Mouse (Mus musculus): Measurements from ENCODE around the gene Atxn7l1. TPM values are rescaled to one million over a fixed set of nuclear protein-coding genes. Genes with fewer than 3 reads are reported as not detected.

The Atxn7l1 gene
- polyA plus RNA-seq, 1 experiment, result 47.8 TPM

DNA sequence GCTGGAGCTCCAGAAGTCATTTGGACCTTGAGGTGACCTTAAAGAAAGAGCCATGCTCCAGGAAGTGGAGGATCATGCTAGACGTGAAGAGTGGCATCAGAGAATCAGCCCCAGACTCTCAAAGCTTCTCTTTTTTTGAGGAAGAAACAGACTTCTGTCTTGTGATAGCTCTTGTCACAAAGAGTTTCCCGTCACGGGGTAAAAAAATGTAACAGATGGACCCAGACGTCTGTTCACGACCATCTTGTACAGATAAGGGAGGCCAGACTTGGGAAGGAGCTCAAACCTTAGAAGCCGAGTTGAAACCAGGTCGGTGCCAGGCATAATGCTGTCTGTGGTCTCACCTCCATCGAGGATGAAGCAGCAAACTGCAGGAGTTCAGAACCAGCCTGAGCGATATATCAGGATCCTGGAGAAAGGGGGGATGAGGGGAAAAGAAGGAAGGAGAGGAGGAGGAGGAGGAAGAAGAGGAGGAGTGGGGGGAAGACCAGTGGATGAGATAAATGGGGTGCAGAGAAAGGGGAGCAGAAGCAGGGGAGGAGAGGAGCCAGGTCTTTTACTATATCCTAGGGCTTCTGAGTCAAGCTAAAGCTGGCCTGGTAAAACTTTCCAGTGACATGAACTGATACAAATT is 21.8 kb upstream of the Atxn7l1 start:
- Histone ChIP-seq H3K4me3 (replicated peaks; ENCODE audit: extremely low read depth, low read depth, low read length) (no peak overlapping the region), H3K4me1 (ENCODE audit: control insufficient read depth, insufficient read depth, low read length) (no peaks in the 10 kb centered on the region)
- 63% methylated on average over 9 of the region's 9 CpGs for WGBS
- TF ChIP-seq POLR2A (IDR thresholded peaks at IDR 0.05; ENCODE audit: borderline replicate concordance, extremely low read depth, low read depth, low read length) (no peak), CTCF (IDR thresholded peaks at IDR 0.05; ENCODE audit: insufficient read depth, low read length) (no peak)
- no peak for DNase-seq

DNA sequence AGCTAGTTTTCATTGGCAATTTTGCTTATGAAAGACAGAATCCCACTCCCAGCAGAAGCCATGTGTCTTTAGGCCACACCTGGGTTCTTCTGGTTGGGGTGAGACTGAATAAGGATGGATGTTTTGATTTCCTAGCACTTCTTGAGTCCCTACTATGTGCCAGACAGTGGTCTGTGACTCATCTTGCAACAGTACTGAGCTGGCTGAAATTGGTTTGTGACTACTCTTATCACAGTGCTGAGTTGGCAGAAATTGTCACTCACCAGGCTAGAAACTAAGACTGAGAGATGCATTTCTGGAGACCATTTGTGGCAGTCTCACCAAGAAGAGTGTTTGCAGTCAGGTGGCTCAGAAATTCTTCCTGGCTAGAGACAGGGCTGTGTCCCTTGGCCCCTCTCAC is 21.2 kb upstream of the Atxn7l1 start:
- DNase-seq, result no peak
- TF ChIP-seq CTCF (IDR thresholded peaks at IDR 0.05; ENCODE audit: insufficient read depth, low read length) (no peak), POLR2A (IDR thresholded peaks at IDR 0.05; ENCODE audit: borderline replicate concordance, extremely low read depth, low read depth, low read length) (no peak)
- Histone ChIP-seq H3K4me3 (replicated peaks; ENCODE audit: extremely low read depth, low read depth, low read length) (no peak overlapping the region), H3K4me1 (ENCODE audit: control insufficient read depth, insufficient read depth, low read length) (no peaks in the 10 kb centered on the region)

DNA sequence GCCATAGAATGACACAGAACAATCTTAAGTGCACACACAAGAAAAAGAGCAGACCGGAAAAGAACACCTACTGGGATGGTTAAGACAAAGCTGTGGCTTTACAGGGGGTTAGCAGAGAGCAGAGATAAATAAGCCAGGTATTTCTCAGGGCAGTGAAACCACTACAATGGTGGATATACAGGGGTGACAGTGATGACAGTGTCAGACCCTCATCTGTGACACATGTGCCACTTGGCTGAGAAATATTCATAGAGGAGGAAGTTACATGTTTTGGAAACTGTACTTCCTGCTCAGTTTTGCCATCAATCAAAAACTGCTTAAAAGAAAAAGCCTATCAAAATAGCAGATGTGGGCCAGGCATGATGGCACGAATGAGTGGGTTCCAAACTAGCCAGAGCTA is 19.4 kb upstream of the Atxn7l1 start:
- 59% methylated on average over 2 of the region's 2 CpGs for WGBS
- DNase-seq, result no peak

DNA sequence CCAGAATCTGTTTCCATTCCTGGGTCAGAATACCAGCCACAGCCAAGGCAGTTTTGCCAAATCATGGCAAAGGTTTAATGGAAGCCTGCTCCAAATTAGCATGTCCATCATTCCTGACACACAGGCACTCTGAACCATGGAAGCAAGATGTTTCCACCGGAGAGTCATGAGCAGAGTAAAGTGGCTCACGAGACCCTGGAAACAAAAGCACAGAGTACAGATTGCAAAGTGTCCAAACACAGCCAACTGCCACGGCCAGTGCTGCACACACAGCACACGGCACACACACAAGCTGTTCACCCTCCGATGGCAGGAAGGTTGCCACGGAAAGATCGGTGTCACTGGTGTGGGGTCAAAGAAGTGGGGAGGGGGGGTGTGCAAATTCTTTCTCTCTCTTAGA is 18.8 kb upstream of the Atxn7l1 start:
- Histone ChIP-seq H3K4me1 (ENCODE audit: control insufficient read depth, insufficient read depth, low read length) (no peaks in the 10 kb centered on the region), H3K4me3 (replicated peaks; ENCODE audit: extremely low read depth, low read depth, low read length) (no peak overlapping the region)
- TF ChIP-seq POLR2A (IDR thresholded peaks at IDR 0.05; ENCODE audit: borderline replicate concordance, extremely low read depth, low read depth, low read length), result no peak
- no peak for TF ChIP-seq CTCF (IDR thresholded peaks at IDR 0.05; ENCODE audit: insufficient read depth, low read length)
- 55% methylated on average over 7 of the region's 7 CpGs for WGBS
- no peak for DNase-seq

More for the DNA sequence above, 19.4 kb upstream of the Atxn7l1 start:
- H3K4me3 ChIP-seq (replicated peaks; ENCODE audit: extremely low read depth, low read depth, low read length), result no peak overlapping the region
- TF ChIP-seq CTCF (IDR thresholded peaks at IDR 0.05; ENCODE audit: insufficient read depth, low read length) (no peak), POLR2A (IDR thresholded peaks at IDR 0.05; ENCODE audit: borderline replicate concordance, extremely low read depth, low read depth, low read length) (no peak)
- no peaks in the 10 kb centered on the region for H3K4me1 ChIP-seq (ENCODE audit: control insufficient read depth, insufficient read depth, low read length)

DNA sequence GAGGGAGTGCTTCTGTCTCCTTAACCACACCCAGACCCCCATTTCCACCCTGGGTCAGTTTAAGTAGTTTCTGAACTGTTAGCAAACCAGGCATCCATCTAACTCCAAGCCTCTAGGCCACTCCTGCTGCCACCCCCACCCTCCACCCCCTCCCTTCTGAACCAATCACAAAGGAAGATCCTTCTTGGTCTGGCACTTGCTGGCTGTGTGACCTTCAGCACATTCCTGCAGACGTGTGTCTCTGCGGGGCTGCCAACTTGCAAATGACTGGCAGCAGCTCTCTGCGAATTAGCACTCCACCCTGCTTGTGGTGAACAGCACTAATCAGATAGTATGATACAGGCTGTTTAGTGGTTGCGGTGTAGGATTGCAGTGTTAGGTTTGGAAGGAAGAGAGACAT is 18.1 kb upstream of the Atxn7l1 start:
- no peaks in the 10 kb centered on the region for H3K4me1 ChIP-seq (ENCODE audit: control insufficient read depth, insufficient read depth, low read length)
- TF ChIP-seq CTCF (IDR thresholded peaks at IDR 0.05; ENCODE audit: insufficient read depth, low read length), result no peak
- WGBS, result 23% methylated on average over 4 of the region's 4 CpGs
- H3K4me3 ChIP-seq (replicated peaks; ENCODE audit: extremely low read depth, low read depth, low read length), result no peak overlapping the region
- DNase-seq, result no peak

DNA sequence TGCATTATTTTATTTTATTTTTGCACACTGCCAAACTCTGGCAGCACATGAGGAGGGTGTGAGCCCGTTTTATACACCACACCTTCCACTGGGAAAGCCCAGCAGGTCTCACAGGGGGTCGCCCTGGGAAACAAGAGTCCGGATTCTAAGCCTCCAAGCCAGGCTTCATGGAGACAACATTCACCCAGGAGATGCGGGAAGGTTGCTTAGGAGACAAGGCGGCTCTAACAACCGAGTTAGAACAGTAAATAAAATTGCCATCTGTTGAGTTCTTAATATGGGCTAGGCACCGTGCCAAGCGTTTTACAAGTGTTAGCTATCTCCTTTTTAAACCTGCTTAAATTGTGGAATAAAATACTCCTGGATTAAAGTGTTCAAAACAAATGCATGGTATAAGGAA is 17.1 kb upstream of the Atxn7l1 start:
- WGBS, result 66% methylated on average over 8 of the region's 8 CpGs
- TF ChIP-seq POLR2A (IDR thresholded peaks at IDR 0.05; ENCODE audit: borderline replicate concordance, extremely low read depth, low read depth, low read length) (no peak), CTCF (IDR thresholded peaks at IDR 0.05; ENCODE audit: insufficient read depth, low read length) (no peak)
- DNase-seq, result no peak
- Histone ChIP-seq H3K4me1 (ENCODE audit: control insufficient read depth, insufficient read depth, low read length) (no peaks in the 10 kb centered on the region), H3K4me3 (replicated peaks; ENCODE audit: extremely low read depth, low read depth, low read length) (no peak overlapping the region)

DNA sequence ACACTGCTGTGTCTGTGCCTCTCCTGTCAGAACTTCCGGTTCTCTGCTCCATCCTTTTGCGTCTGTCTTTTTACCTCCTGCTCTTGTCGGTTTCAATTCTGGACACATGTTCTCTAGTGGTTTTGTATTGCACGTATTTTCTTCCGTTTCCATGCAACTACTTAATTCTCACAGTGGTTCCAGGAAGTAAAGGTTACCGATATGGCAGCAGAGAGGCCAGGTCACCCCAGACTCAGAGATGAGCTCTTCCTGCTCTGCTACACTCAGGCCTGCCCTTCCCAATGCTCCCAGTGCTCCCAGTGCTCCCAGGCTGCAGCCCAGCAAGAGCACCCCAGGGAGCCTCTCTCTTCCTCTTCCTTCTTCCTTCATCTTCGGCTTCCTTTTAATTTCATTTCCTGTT is 15.7 kb upstream of the Atxn7l1 start:
- 37% methylated on average over 7 of the region's 7 CpGs for WGBS
- DNase-seq, result no peak
- Histone ChIP-seq H3K4me3 (replicated peaks; ENCODE audit: extremely low read depth, low read depth, low read length) (no peak overlapping the region), H3K4me1 (ENCODE audit: control insufficient read depth, insufficient read depth, low read length) (no peaks in the 10 kb centered on the region)
- TF ChIP-seq CTCF (IDR thresholded peaks at IDR 0.05; ENCODE audit: insufficient read depth, low read length), result no peak
- TF ChIP-seq POLR2A (IDR thresholded peaks at IDR 0.05; ENCODE audit: borderline replicate concordance, extremely low read depth, low read depth, low read length), result no peak

DNA sequence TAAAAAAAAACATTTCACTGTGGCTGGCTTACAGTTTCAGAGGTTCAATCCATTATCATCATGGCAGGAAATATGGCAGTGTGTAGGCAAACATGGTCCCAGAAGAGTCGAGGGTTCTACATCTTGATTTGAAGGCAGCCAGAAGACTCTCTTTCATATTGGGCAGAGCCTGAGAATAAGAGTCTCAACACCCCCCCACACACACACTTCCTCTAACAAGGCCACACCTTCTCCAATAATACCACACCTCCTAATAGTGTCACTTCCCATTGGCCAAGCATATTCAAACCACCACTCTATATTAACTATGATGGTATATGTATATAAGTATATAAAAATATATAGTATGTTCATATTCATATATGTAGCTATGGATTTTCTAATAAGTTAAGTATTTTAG is 9.6 kb upstream of the Atxn7l1 start:
- WGBS, result 66% methylated on average over 1 of the region's 1 CpGs
- no peak overlapping the region for H3K4me3 ChIP-seq (replicated peaks; ENCODE audit: extremely low read depth, low read depth, low read length)
- DNase-seq, result no peak
- H3K4me1 ChIP-seq (ENCODE audit: control insufficient read depth, insufficient read depth, low read length), result no peaks in the 10 kb centered on the region
- TF ChIP-seq CTCF (IDR thresholded peaks at IDR 0.05; ENCODE audit: insufficient read depth, low read length), result no peak
- no peak for TF ChIP-seq POLR2A (IDR thresholded peaks at IDR 0.05; ENCODE audit: borderline replicate concordance, extremely low read depth, low read depth, low read length)

DNA sequence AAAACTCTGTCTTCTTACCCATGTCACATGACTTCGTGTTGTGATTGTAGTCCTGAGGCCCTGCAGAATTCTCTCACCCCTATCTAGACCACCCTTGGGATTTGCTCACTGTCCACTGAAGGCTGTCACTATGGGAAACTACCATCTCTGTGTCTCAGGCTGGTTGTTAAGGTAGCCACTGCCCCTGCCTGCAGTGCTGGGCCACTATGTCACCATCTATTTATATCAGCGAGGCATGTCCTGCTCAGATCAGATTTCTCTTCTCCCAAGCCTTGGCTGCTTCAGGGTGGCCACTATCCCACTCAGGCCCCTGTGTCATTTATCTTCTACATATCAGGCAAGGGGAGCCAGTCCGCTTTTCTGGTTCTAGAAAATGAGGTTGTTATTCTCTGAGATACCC is 8.4 kb upstream of the Atxn7l1 start:
- TF ChIP-seq POLR2A (IDR thresholded peaks at IDR 0.05; ENCODE audit: borderline replicate concordance, extremely low read depth, low read depth, low read length) (no peak), CTCF (IDR thresholded peaks at IDR 0.05; ENCODE audit: insufficient read depth, low read length) (no peak)
- Histone ChIP-seq H3K4me3 (replicated peaks; ENCODE audit: extremely low read depth, low read depth, low read length) (no peak overlapping the region), H3K4me1 (ENCODE audit: control insufficient read depth, insufficient read depth, low read length) (no peaks in the 10 kb centered on the region)
- WGBS, result 84% methylated on average over 3 of the region's 3 CpGs
- DNase-seq, result no peak

DNA sequence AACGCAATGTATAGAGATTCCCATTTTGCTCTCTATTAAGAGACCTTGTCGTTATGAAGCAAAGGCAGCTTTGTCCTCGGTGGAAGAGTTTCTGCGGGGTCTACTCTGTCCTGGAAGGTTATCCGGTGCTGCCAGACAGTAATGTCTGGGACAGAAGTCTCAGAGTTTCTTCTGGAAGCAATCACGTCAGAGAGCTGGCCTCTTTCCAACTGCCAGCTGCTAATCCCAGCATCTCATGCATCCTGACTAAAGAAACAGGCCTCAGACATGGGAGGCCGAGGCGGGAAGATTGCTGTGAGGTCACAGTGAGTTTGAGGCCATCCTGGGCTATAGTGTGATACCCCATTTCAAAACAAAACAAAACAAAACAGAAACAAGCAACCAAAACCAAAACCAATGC is 3.0 kb upstream of the Atxn7l1 start:
- 46% methylated on average over 8 of the region's 8 CpGs for WGBS

More for the DNA sequence above, 3.0 kb upstream of the Atxn7l1 start:
- no peak overlapping the region for H3K4me3 ChIP-seq (replicated peaks; ENCODE audit: extremely low read depth, low read depth, low read length)
- no peak for DNase-seq
- H3K4me1 ChIP-seq (ENCODE audit: control insufficient read depth, insufficient read depth, low read length), result peaks cover 6% of the 10 kb centered on the region; the same call in 1 of the 2 replicates
- no peak for TF ChIP-seq POLR2A (IDR thresholded peaks at IDR 0.05; ENCODE audit: borderline replicate concordance, extremely low read depth, low read depth, low read length)
- TF ChIP-seq CTCF (IDR thresholded peaks at IDR 0.05; ENCODE audit: insufficient read depth, low read length), result no peak

Data from lung, adult 2 months (tissue).